Comparison of ENCODE assay signal across 25 mouse cellular contexts in genomic region chr10:63240868-63241271, GRCm38 (mm10). TPM values are rescaled to one million over a fixed set of nuclear protein-coding genes. Genes with fewer than 3 reads are reported as not detected.
DNase-seq lines count a peak whose midpoint lies in the region; ATAC-seq and TF ChIP-seq lines count a peak whose summit lies in the region.
"Had no signal": no experiment of that assay in that cellular context is flagged by ENCODE, and none has a peak within 500 bp of the region (broad histone marks: within the 10 kb centered on the region; RNA-seq: fewer than 3 reads in every experiment).

No protein-coding gene starts in this region.

- no peak for TF ChIP-seq CTCF in lung, postnatal 0 days (IDR thresholded peaks at IDR 0.05)

- no peaks in the 10 kb centered on the region for H3K9me3 ChIP-seq in lung, postnatal 0 days (ENCODE audit: low read length)
- no peaks in the 10 kb centered on the region for H3K9me3 ChIP-seq in forebrain, embryonic 14.5 days (replicated peaks; ENCODE audit: control insufficient read depth, low read length)
- H3K9me3 ChIP-seq: embryonic facial prominence, embryonic 13.5 days; forebrain, embryonic 12.5 days; heart, embryonic 15.5 days; hindbrain, embryonic 10.5 days had no signal

- ATAC-seq in lung, postnatal 0 days: no peak
- peak; percentile 54 for ATAC-seq in CD4-positive, CD25-positive, alpha-beta regulatory T cell, adult 4 months
- peak; percentile 42 for ATAC-seq in inflammation-experienced regulatory T-cells, adult 6 months
- ATAC-seq in forebrain, embryonic 14.5 days: no peak
- ATAC-seq: forebrain, postnatal 0 days; intestine, postnatal 0 days had no signal

- H3K4me3 ChIP-seq in lung, postnatal 0 days (ENCODE audit: low read depth, low read length): no peak overlapping the region
- no peak overlapping the region for H3K4me3 ChIP-seq in forebrain, embryonic 14.5 days (ENCODE audit: low read depth, low read length)
- H3K4me3 ChIP-seq: embryonic facial prominence, embryonic 13.5 days; forebrain, embryonic 12.5 days; gastrocnemius, adult 2 months; heart, adult 2 months; heart, embryonic 15.5 days; hindbrain, embryonic 10.5 days had no signal

- H3K9ac ChIP-seq in lung, postnatal 0 days (replicated peaks; ENCODE audit: low read depth): no peak overlapping the region
- no peak overlapping the region for H3K9ac ChIP-seq in forebrain, embryonic 14.5 days (ENCODE audit: low read length)
- H3K9ac ChIP-seq: embryonic facial prominence, embryonic 13.5 days; forebrain, embryonic 12.5 days; forebrain, postnatal 0 days; heart, embryonic 15.5 days; hindbrain, embryonic 14.5 days had no signal

- H3K4me2 ChIP-seq in lung, postnatal 0 days (replicated peaks; ENCODE audit: low read depth, low read length): no peak overlapping the region
- H3K4me2 ChIP-seq in forebrain, embryonic 14.5 days (ENCODE audit: low read length): no peak overlapping the region
- H3K4me2 ChIP-seq: embryonic facial prominence, embryonic 13.5 days; forebrain, embryonic 12.5 days; heart, embryonic 11.5 days; heart, embryonic 15.5 days; hindbrain, embryonic 14.5 days had no signal

- WGBS in lung, postnatal 0 days: 81% methylated on average over 2 of the region's 2 CpGs
- 77% methylated on average over 2 of the region's 2 CpGs for WGBS in forebrain, embryonic 14.5 days

- peak; percentile 8 for DNase-seq in lung, postnatal 25 days (ENCODE audit: low spot score)
- DNase-seq in lung, postnatal 0 days (ENCODE audit: low spot score): no peak
- peak; percentile 36 to 40 for DNase-seq in B cell, adult 2 months
- DNase-seq in right cerebral cortex, postnatal 25 days: no peak
- DNase-seq in forebrain, embryonic 14.5 days (ENCODE audit: low spot score): no peak
- no peak for DNase-seq in layer of hippocampus, postnatal 14 days (ENCODE audit: low spot score in 2 of 2)
- DNase-seq: adrenal gland, postnatal 10 days; cerebellum, adult 11 months; cerebellum, adult 8-10 months; cerebellum, postnatal 36 days; forebrain, postnatal 0 days; gastrocnemius, adult 2 months; gastrocnemius, postnatal 25 days; heart, adult 2 months; heart, postnatal 14 days had no signal

- no peak for TF ChIP-seq EP300 in lung, postnatal 0 days (IDR thresholded peaks at IDR 0.05)

- H3K27ac ChIP-seq in lung, postnatal 0 days (ENCODE audit: low read length): no peak overlapping the region
- H3K27ac ChIP-seq in forebrain, embryonic 14.5 days (ENCODE audit: low read depth, low read length): no peak overlapping the region
- H3K27ac ChIP-seq: embryonic facial prominence, embryonic 13.5 days; forebrain, embryonic 12.5 days; gastrocnemius, adult 2 months; heart, adult 2 months; heart, embryonic 15.5 days; hindbrain, embryonic 10.5 days; hindbrain, embryonic 14.5 days had no signal

- peaks cover 4% of the 10 kb centered on the region; the same call in 1 of the 2 replicates for H3K4me1 ChIP-seq in lung, postnatal 0 days (ENCODE audit: insufficient read depth, low read depth, low read length)
- peaks cover 12% of the 10 kb centered on the region for H3K4me1 ChIP-seq in forebrain, embryonic 14.5 days (ENCODE audit: control insufficient read depth, insufficient read depth, low read length)

- no peaks in the 10 kb centered on the region for H3K36me3 ChIP-seq in lung, postnatal 0 days (ENCODE audit: insufficient read depth, low read length)
- H3K36me3 ChIP-seq in forebrain, embryonic 14.5 days (ENCODE audit: control insufficient read depth, insufficient read depth, low read length): 0 out of 2 replicates have a peak, but pooled peaks cover 3% of the 10 kb centered on the region
- H3K36me3 ChIP-seq: embryonic facial prominence, embryonic 13.5 days; heart, embryonic 15.5 days had no signal

- no peaks in the 10 kb centered on the region for H3K27me3 ChIP-seq in lung, postnatal 0 days (replicated peaks; ENCODE audit: insufficient read depth, low read length)
- no peaks in the 10 kb centered on the region for H3K27me3 ChIP-seq in forebrain, embryonic 14.5 days (replicated peaks; ENCODE audit: control insufficient read depth, insufficient read depth, low read length)
- H3K27me3 ChIP-seq: embryonic facial prominence, embryonic 13.5 days; forebrain, embryonic 12.5 days; heart, embryonic 15.5 days had no signal

RNA-seq across cellular contexts. Expression of gene Herc4, which starts 2.7 kb away (rescaled TPM):
- polyA plus RNA-seq in lung, postnatal 0 days (2015; fragmentation: Nextera tagmentation; extraction: Ambion mirVana): 23.8 and 28.3 TPM in 2 replicates
- 100 to 1,000 TPM in 1 of 2 experiments, 10 to 100 TPM in 1; 70.4 to 105 TPM for polyA plus RNA-seq in CD4-positive, CD25-positive, alpha-beta regulatory T cell, adult 4 months (2017; shearing (Covaris generic))
- 10 to 100 TPM; 62.9 to 89.9 (median 86.7) TPM for polyA plus RNA-seq in inflammation-experienced regulatory T-cells, adult 6 months (2017; shearing (Covaris generic))
- polyA plus RNA-seq in forebrain, embryonic 14.5 days (2014; fragmentation: Nextera tagmentation; extraction: Ambion mirVana): 36.6 and 37.7 TPM in 2 replicates
- 10 to 100 TPM; 30.3 to 38.1 TPM for total RNA-seq in layer of hippocampus, postnatal 14 days (2021)

RNA-seq across cellular contexts. Expression of gene Mypn, which starts 37.1 kb away (rescaled TPM):
- polyA plus RNA-seq in lung, postnatal 0 days (2015; fragmentation: Nextera tagmentation; extraction: Ambion mirVana): 0.16 and 0.18 TPM in 2 replicates
- not detected for polyA plus RNA-seq in CD4-positive, CD25-positive, alpha-beta regulatory T cell, adult 4 months (2017; shearing (Covaris generic))
- not detected for polyA plus RNA-seq in inflammation-experienced regulatory T-cells, adult 6 months (2017; shearing (Covaris generic))
- polyA plus RNA-seq in forebrain, embryonic 14.5 days (2014; fragmentation: Nextera tagmentation; extraction: Ambion mirVana): 0.10 and 0.15 TPM in 2 replicates
- 1 to 10 TPM; 3.0 to 3.2 TPM for total RNA-seq in layer of hippocampus, postnatal 14 days (2021)
- total RNA-seq: G1E had no signal
- polyA plus RNA-seq: forebrain, embryonic 12.5 days; G1E had no signal

Comparison
In these comparisons a context has a peak if more than half of its experiments do, and no peak if none do; other contexts are left out.
1. DNase-seq: peak in lung, postnatal 25 days (single experiment) and B cell, adult 2 months (2 of 2); none in lung, postnatal 0 days (single experiment), right cerebral cortex, postnatal 25 days (single experiment), forebrain, embryonic 14.5 days (single experiment) and layer of hippocampus, postnatal 14 days (0 of 2).
2. ATAC-seq: peak in CD4-positive, CD25-positive, alpha-beta regulatory T cell, adult 4 months (single experiment) and inflammation-experienced regulatory T-cells, adult 6 months (single experiment); none in lung, postnatal 0 days (single experiment) and forebrain, embryonic 14.5 days (single experiment).